Comparison of ENCODE assay signal across 8 mouse cellular contexts in the genomic region with DNA sequence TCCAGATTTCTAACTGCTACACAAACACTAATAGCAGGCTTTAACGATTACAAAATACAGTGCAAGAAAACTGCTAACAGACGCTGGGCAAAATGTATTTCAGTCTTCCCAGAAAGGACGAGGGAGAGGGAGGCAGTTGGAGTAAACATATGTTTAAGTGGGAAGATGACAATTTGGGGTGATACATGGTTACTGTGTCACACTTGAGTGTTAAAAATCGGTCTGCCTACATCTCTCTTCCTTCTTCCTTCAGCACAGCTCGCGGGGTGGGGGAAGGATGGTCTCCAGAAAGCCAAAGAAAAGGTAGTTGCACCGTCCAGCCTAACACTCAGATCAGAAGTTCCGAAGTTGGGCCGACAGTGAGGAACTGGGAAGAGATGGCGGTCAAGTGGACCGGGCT. TPM values are rescaled to one million over a fixed set of nuclear protein-coding genes. Genes with fewer than 3 reads are reported as not detected.
DNase-seq lines count a peak whose midpoint lies in the region; ATAC-seq and TF ChIP-seq lines count a peak whose summit lies in the region.

No protein-coding gene starts in this region.

- peak overlapping the region; percentile 63 for H3K4me3 ChIP-seq in kidney, postnatal 0 days (replicated peaks; ENCODE audit: low read depth, low read length)
- peak overlapping the region; percentile 82 for H3K4me3 ChIP-seq in forebrain, embryonic 14.5 days (ENCODE audit: low read depth, low read length)
- H3K4me3 ChIP-seq in liver, embryonic 13.5 days (replicated peaks): peak overlapping the region; percentile 87
- peak overlapping the region; percentile 98 for H3K4me3 ChIP-seq in stomach, embryonic 16.5 days (replicated peaks; ENCODE audit: low read length)

- 0% methylated on average over 11 of the region's 11 CpGs for WGBS in kidney, postnatal 0 days
- WGBS in forebrain, embryonic 14.5 days: 0% methylated on average over 11 of the region's 11 CpGs
- under 1% methylated on average over 11 of the region's 11 CpGs for WGBS in liver, embryonic 13.5 days (ENCODE audit: insufficient replicate concordance)
- 0% methylated on average over 11 of the region's 11 CpGs for WGBS in stomach, embryonic 16.5 days

- H3K9me3 ChIP-seq in kidney, postnatal 0 days (replicated peaks; ENCODE audit: low read length): no peaks in the 10 kb centered on the region
- H3K9me3 ChIP-seq in forebrain, embryonic 14.5 days (replicated peaks; ENCODE audit: control insufficient read depth, low read length): no peaks in the 10 kb centered on the region
- no peaks in the 10 kb centered on the region for H3K9me3 ChIP-seq in liver, embryonic 13.5 days (replicated peaks)
- no peaks in the 10 kb centered on the region for H3K9me3 ChIP-seq in stomach, embryonic 16.5 days (replicated peaks; ENCODE audit: control insufficient read depth, low read length)

- peaks cover 5% of the 10 kb centered on the region for H3K4me1 ChIP-seq in kidney, postnatal 0 days (replicated peaks; ENCODE audit: insufficient read depth, low read length)
- H3K4me1 ChIP-seq in forebrain, embryonic 14.5 days (ENCODE audit: control insufficient read depth, insufficient read depth, low read length): peaks cover 13% of the 10 kb centered on the region
- H3K4me1 ChIP-seq in liver, embryonic 13.5 days (replicated peaks): peaks cover 25% of the 10 kb centered on the region
- peaks cover 8% of the 10 kb centered on the region for H3K4me1 ChIP-seq in stomach, embryonic 16.5 days (ENCODE audit: control insufficient read depth, insufficient read depth, low read length)

- DNase-seq in kidney, postnatal 0 days (ENCODE audit: low spot score): no peak
- no peak for DNase-seq in kidney, postnatal 25 days
- DNase-seq in adipocyte (ENCODE audit: low spot score): peak; percentile 37
- peak; percentile 43 for DNase-seq in forebrain, embryonic 14.5 days (ENCODE audit: low spot score)
- no peak for DNase-seq in liver, embryonic 13.5 days
- no peak for DNase-seq in spleen, adult 12 weeks (ENCODE audit: low spot score)
- DNase-seq in cerebellum, adult 18-20 months: no peak

- H3K36me3 ChIP-seq in kidney, postnatal 0 days (ENCODE audit: insufficient read depth, low read length): no peaks in the 10 kb centered on the region
- H3K36me3 ChIP-seq in forebrain, embryonic 14.5 days (ENCODE audit: control insufficient read depth, insufficient read depth, low read length): no peaks in the 10 kb centered on the region
- H3K36me3 ChIP-seq in liver, embryonic 13.5 days: no peaks in the 10 kb centered on the region
- H3K36me3 ChIP-seq in stomach, embryonic 16.5 days (ENCODE audit: control insufficient read depth, insufficient read depth, low read length): no peaks in the 10 kb centered on the region

- TF ChIP-seq CTCF in kidney, postnatal 0 days (IDR thresholded peaks at IDR 0.05; ENCODE audit: low read depth): no peak

- H3K27me3 ChIP-seq in kidney, postnatal 0 days (ENCODE audit: insufficient read depth, low read length): no peaks in the 10 kb centered on the region
- H3K27me3 ChIP-seq in forebrain, embryonic 14.5 days (replicated peaks; ENCODE audit: control insufficient read depth, insufficient read depth, low read length): no peaks in the 10 kb centered on the region
- 0 out of 2 replicates have a peak, but pooled peaks cover 3% of the 10 kb centered on the region for H3K27me3 ChIP-seq in liver, embryonic 13.5 days
- no peaks in the 10 kb centered on the region for H3K27me3 ChIP-seq in stomach, embryonic 16.5 days (ENCODE audit: control insufficient read depth, insufficient read depth, low read length)

- no peak for ATAC-seq in kidney, postnatal 0 days (replicated peaks; ENCODE audit: low FRiP score, low read depth)
- no peak for ATAC-seq in forebrain, embryonic 14.5 days
- ATAC-seq in liver, embryonic 13.5 days (ENCODE audit: low read depth): no peak
- no peak for ATAC-seq in stomach, embryonic 16.5 days (ENCODE audit: insufficient read depth, low FRiP score)

- H3K4me2 ChIP-seq in kidney, postnatal 0 days (ENCODE audit: low read length): peak overlapping the region; percentile 55
- H3K4me2 ChIP-seq in forebrain, embryonic 14.5 days (ENCODE audit: low read length): peak overlapping the region; percentile 66
- H3K4me2 ChIP-seq in liver, embryonic 13.5 days: peak overlapping the region; percentile 84
- peak overlapping the region; percentile 90 for H3K4me2 ChIP-seq in stomach, embryonic 16.5 days (ENCODE audit: low read depth, low read length)

- peak overlapping the region; percentile 96 for H3K27ac ChIP-seq in kidney, postnatal 0 days
- H3K27ac ChIP-seq in forebrain, embryonic 14.5 days (ENCODE audit: low read depth, low read length): peak overlapping the region; percentile 98
- H3K27ac ChIP-seq in liver, embryonic 13.5 days: peak overlapping the region; percentile 88
- peak overlapping the region; percentile 99 for H3K27ac ChIP-seq in stomach, embryonic 16.5 days (ENCODE audit: low read length)

- peak overlapping the region; percentile 76 for H3K9ac ChIP-seq in kidney, postnatal 0 days (ENCODE audit: low read depth, low read length)
- H3K9ac ChIP-seq in forebrain, embryonic 14.5 days (ENCODE audit: low read length): peak overlapping the region; percentile 86
- peak overlapping the region; percentile 88 for H3K9ac ChIP-seq in liver, embryonic 13.5 days
- H3K9ac ChIP-seq in stomach, embryonic 16.5 days (ENCODE audit: low read length): peak overlapping the region; percentile 95

RNA-seq across cellular contexts. Expression of a gene that starts 0.8 kb away (rescaled TPM):
- polyA plus RNA-seq in kidney, postnatal 0 days (2015; fragmentation: Nextera tagmentation; extraction: Ambion mirVana): 41.1 and 42.4 TPM in 2 replicates
- polyA plus RNA-seq in forebrain, embryonic 14.5 days (2014; fragmentation: Nextera tagmentation; extraction: Ambion mirVana): 16.5 and 19.7 TPM in 2 replicates
- 10.4 and 12.6 TPM in 2 replicates for polyA plus RNA-seq in liver, embryonic 13.5 days (2015; fragmentation: Nextera tagmentation; extraction: Ambion mirVana)
- 33.7 and 40.4 TPM in 2 replicates for polyA plus RNA-seq in stomach, embryonic 16.5 days (2015; fragmentation: Nextera tagmentation; extraction: Ambion mirVana)

Comparison
In these comparisons a context has a peak if more than half of its experiments do, and no peak if none do; other contexts are left out.
1. DNase-seq: peak in adipocyte (single experiment) and forebrain, embryonic 14.5 days (single experiment); none in kidney, postnatal 0 days (single experiment), kidney, postnatal 25 days (0 of 2), liver, embryonic 13.5 days (single experiment), spleen, adult 12 weeks (single experiment) and cerebellum, adult 18-20 months (0 of 2).
2. Peak in every context shown above with its lines, with median percentiles within 50 percentile points of each other: H3K27ac ChIP-seq, H3K4me2 ChIP-seq, H3K4me3 ChIP-seq and H3K9ac ChIP-seq.